Mouse (Mus musculus) midbrain, embryonic 11.5 days (tissue): ENCODE results near the gene Ech1. TPM values are rescaled to one million over a fixed set of nuclear protein-coding genes. Genes with fewer than 3 reads are reported as not detected.
A peak's percentile ranks its signal among the peaks of the same experiment; 100 is the strongest.

ENCODE experiments used
- ATAC-seq: fragments of 200-750 bp; cut with Nextera tagmentation; 2 replicates; pipeline ENCODE4 v1.8.0; 2017; ENCODE audit warnings: moderate TSS enrichment, moderate library complexity; ENCODE audit not compliant: low FRiP score
- DNase-seq: peaks from one replicate; pipeline ENCODE4 v3.0.0; 2015; ENCODE audit warnings: low spot score; ENCODE audit errors: missing footprints
- H3K27ac ChIP-seq: fragments of 300-500 bp; sonication (generic); 2 replicates; pipeline ENCODE4 v1.5.1; 2014; ENCODE audit warnings: low read depth, low read length
- H3K27me3 ChIP-seq: fragments of 300-500 bp; sonication (generic); 2 replicates; pipeline ENCODE4 v1.6.1; 2014; ENCODE audit warnings: mild to moderate bottlenecking, low read length, moderate library complexity, mixed read lengths; ENCODE audit not compliant: control insufficient read depth, insufficient read depth
- H3K36me3 ChIP-seq: fragments of 300-500 bp; sonication (generic); 2 replicates; pipeline ENCODE4 v1.6.1; 2014; ENCODE audit warnings: mild to moderate bottlenecking, low read length, moderate library complexity, mixed read lengths; ENCODE audit not compliant: control insufficient read depth, insufficient read depth
- H3K4me1 ChIP-seq: fragments of 300-500 bp; sonication (generic); 2 replicates; pipeline ENCODE4 v1.6.1; 2014; ENCODE audit warnings: low read length; ENCODE audit not compliant: control insufficient read depth, insufficient read depth
- H3K4me2 ChIP-seq: fragments of 300-500 bp; sonication (generic); 2 replicates; pipeline ENCODE4 v1.6.1; 2014; ENCODE audit warnings: mild to moderate bottlenecking, moderate library complexity
- H3K4me3 ChIP-seq: fragments of 300-500 bp; sonication (generic); 2 replicates; pipeline ENCODE4 v1.5.1; 2014; ENCODE audit warnings: low read depth, low read length
- H3K9ac ChIP-seq: fragments of 300-500 bp; sonication (generic); 2 replicates; pipeline ENCODE4 v1.6.1; 2014; ENCODE audit warnings: low read length
- H3K9me3 ChIP-seq: fragments of 300-500 bp; sonication (generic); 2 replicates; pipeline ENCODE4 v1.6.1; 2016; ENCODE audit warnings: low read length; ENCODE audit not compliant: control insufficient read depth
- WGBS: fragments of 180-500 bp; shearing (Covaris S2); extraction: QIAGEN DNeasy Blood & Tissue Kit; methylation state at CpG from one replicate; pipeline ENCODE4 v1.1.7; 2014; 5-methylcytosine and 5-hydroxymethylcytosine counted together
- polyA plus RNA-seq: library from polyadenylated mRNA; unstranded; fragments of >200 nt; fragmentation: Nextera tagmentation; extraction: Ambion mirVana; gene quantifications from 2 replicates; pipeline ENCODE4 v1.2.1, GENCODE M21; 2014

The Ech1 gene
- polyA plus RNA-seq, 1 experiment from 2014 or later = 80.5 TPM

DNA sequence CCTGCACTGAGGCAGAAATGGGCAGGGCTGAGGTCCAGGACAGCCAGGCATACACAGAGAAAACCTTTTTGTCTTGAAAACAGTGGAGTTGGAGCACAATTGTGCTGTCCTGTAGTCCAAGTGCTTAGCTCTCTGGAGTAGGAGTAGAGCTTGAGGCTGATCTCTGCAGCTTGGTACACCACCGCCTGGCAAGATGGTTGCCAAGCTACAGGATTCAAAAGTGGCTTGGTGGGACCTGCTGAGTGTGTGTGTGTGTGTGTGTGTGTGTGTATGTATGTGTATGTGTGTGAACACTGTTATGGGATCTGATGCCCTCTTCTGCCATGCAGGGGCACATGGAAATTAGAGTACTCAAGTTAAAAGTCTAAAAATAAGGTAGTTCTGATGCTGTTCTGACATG, 2.5 kb upstream of the Ech1 start:
- Histone ChIP-seq H3K9me3 (no peaks in the 10 kb centered on the region), H3K4me2 (no peak overlapping the region), H3K9ac (no peak overlapping the region), H3K27me3 (no peaks in the 10 kb centered on the region), H3K36me3 (peaks cover 39% of the 10 kb centered on the region), H3K4me3 (no peak overlapping the region), H3K4me1 (peaks cover 35% of the 10 kb centered on the region), H3K27ac (no peak overlapping the region)
- DNase-seq (peak; percentile 83), ATAC-seq (no peak)
- 65% methylated on average over 1 of the region's 1 CpGs for WGBS

DNA sequence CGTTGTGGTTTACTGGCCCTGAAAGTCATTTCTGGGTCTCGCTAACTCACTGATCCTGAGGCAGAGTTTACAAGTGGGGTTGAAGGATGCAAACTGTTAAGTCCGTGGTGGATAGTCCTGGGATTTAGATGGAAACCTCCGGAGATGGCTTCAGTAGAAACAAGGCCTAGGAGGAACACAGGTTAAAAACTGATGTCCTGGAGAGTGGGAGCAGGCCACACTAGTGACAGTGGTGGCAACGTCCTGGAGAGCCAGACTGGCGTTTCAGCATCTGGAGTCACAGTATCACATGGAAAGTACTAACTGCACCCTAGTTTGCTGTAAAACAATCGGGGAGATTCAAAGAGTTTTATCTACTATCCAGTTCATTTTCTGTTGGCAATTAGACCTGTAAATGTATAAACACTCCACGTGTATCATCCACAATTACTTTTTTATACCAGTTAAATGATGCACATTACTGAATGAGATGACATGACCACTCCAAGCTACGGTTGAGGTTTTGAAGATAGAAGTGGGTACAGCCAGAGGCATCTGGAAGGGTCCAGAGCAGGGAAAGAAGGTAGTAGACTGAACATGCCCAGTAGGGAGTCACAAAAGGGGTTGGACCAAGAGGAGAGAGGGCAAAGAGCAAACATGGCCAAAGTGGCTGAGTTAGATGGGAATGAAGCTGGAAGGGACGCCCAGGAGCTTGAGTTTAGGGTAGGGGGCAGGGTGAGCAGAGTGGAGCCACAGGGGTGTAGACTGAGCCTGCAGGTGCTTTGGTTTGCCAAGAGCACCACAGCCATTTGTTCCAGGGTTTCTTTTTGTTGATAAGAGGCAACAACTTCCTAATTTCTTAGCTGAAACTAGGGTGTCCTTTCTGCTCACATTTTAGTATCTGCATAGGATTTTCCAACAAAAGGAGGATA, 1.8 kb upstream of the Ech1 start:
- Histone ChIP-seq H3K9me3 (no peaks in the 10 kb centered on the region), H3K9ac (no peak overlapping the region), H3K27ac (no peak overlapping the region; the same call in 1 of the 2 replicates), H3K4me1 (peaks cover 30% of the 10 kb centered on the region), H3K36me3 (peaks cover 33% of the 10 kb centered on the region), H3K27me3 (no peaks in the 10 kb centered on the region), H3K4me2 (no peak overlapping the region), H3K4me3 (no peak overlapping the region)
- no peak for ATAC-seq
- WGBS = 59% methylated on average over 10 of the region's 10 CpGs
- peak; percentile 88 for DNase-seq

DNA sequence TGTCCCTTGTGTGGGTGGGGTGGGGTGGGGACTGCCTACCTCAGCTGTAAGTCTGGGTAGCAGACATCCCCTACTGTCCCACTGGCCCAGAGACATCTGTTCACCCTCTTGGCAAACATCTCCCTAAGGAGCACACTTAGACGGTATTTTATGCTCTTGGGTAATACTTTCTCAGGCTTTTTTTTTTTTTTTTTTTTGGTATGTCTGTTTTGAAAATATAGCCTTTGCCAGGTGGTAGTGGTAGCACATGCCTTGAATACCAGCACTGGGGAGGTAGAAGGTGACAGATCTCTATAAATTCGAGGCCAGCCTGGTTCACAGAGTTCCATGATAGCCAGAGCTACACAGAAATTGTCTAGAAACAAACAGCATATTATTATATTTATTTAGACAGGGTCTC, 1.1 kb upstream of the Ech1 start:
- H3K36me3 ChIP-seq = peaks cover 29% of the 10 kb centered on the region
- no peak overlapping the region for H3K27ac ChIP-seq
- ATAC-seq (no peak), DNase-seq (no peak)
- no peak overlapping the region for H3K4me2 ChIP-seq
- H3K9me3 ChIP-seq = no peaks in the 10 kb centered on the region
- WGBS = 72% methylated on average over 2 of the region's 2 CpGs
- H3K4me3 ChIP-seq = no peak overlapping the region
- H3K27me3 ChIP-seq = no peaks in the 10 kb centered on the region
- no peak overlapping the region for H3K9ac ChIP-seq
- H3K4me1 ChIP-seq = peaks cover 26% of the 10 kb centered on the region

GRCm38 (mm10) chr7:28825686-28826401, 827 bp downstream of the Ech1 start:
- Histone ChIP-seq H3K4me2 (peak overlapping the region; percentile 54), H3K27ac (no peak overlapping the region), H3K27me3 (no peaks in the 10 kb centered on the region), H3K9ac (peak overlapping the region; percentile 70), H3K4me3 (peak overlapping the region; percentile 46), H3K4me1 (peaks cover 11% of the 10 kb centered on the region), H3K36me3 (peaks cover 19% of the 10 kb centered on the region), H3K9me3 (no peaks in the 10 kb centered on the region)
- peak; percentile 86 for DNase-seq
- WGBS = 66% methylated on average over 11 of the region's 11 CpGs
- no peak for ATAC-seq

DNA sequence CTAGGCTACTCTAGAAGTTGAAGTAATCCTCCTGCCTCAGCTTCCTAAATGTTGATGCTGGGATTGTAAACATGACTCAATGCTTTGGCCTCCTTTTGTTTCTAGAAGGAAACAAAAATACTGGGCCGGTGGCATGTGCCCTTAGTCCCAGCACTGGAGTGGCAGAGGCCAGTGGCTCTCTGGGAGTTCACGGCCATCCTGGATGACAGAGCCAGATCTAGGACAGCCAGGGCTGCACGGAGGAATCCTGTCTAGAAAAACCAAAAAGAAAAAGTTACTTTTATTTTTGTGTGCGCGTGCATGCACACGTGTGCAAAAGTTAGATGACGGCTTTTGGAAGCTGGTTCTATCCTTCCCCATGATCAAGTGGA, 1.4 kb downstream of the Ech1 start:
- WGBS = 93% methylated on average over 7 of the region's 7 CpGs
- no peak for ATAC-seq
- no peak overlapping the region for H3K9ac ChIP-seq

DNA sequence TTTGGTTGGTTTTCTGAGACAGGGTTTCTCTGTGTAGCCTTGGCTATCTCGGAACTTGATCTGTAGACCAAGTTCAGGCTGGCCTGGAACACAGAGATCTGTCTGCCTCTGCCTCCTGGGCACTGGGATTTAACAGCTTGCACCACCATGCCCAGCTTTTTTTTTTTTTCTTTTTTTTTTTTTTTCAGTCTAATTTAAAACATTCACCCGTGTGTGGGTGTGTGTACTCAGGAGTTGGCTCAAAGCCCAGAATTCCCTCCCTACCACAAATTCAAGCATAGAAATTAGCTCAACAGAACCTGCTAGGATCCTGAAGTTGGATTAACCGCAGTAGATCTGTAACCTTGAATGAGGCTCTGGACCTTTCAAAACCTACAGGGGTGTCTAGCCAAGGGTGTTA, 2.3 kb downstream of the Ech1 start:
- Histone ChIP-seq H3K4me1 (peaks cover 7% of the 10 kb centered on the region; the same call in 1 of the 2 replicates), H3K36me3 (peaks cover 8% of the 10 kb centered on the region), H3K4me3 (no peak overlapping the region), H3K9ac (no peak overlapping the region), H3K4me2 (no peak overlapping the region), H3K9me3 (no peaks in the 10 kb centered on the region), H3K27me3 (no peaks in the 10 kb centered on the region), H3K27ac (no peak overlapping the region)
- ATAC-seq (no peak), DNase-seq (no peak)
- 81% methylated on average over 3 of the region's 3 CpGs for WGBS

More for the DNA sequence above, 1.4 kb downstream of the Ech1 start:
- peaks cover 13% of the 10 kb centered on the region for H3K36me3 ChIP-seq
- no peak for DNase-seq
- H3K27me3 ChIP-seq = no peaks in the 10 kb centered on the region
- no peak overlapping the region for H3K27ac ChIP-seq
- H3K4me2 ChIP-seq = no peak overlapping the region
- H3K4me1 ChIP-seq = peaks cover 8% of the 10 kb centered on the region
- no peak overlapping the region for H3K4me3 ChIP-seq
- H3K9me3 ChIP-seq = no peaks in the 10 kb centered on the region

- H3K4me1 ChIP-seq = 0 out of 2 replicates have a peak, but pooled peaks cover 4% of the 10 kb centered on the region
- ATAC-seq = no peak
- H3K9me3 ChIP-seq = no peaks in the 10 kb centered on the region
- peaks cover 5% of the 10 kb centered on the region; the same call in 1 of the 2 replicates for H3K36me3 ChIP-seq
- no peaks in the 10 kb centered on the region for H3K27me3 ChIP-seq
- no peak overlapping the region for H3K4me3 ChIP-seq
- WGBS = 90% methylated on average over 8 of the region's 8 CpGs
- H3K9ac ChIP-seq = no peak overlapping the region
- no peak for DNase-seq
- no peak overlapping the region for H3K27ac ChIP-seq
- H3K4me2 ChIP-seq = no peak overlapping the region
Observed at GRCm38 (mm10) chr7:28829821-28830220, 4.8 kb downstream of the Ech1 start.

DNA sequence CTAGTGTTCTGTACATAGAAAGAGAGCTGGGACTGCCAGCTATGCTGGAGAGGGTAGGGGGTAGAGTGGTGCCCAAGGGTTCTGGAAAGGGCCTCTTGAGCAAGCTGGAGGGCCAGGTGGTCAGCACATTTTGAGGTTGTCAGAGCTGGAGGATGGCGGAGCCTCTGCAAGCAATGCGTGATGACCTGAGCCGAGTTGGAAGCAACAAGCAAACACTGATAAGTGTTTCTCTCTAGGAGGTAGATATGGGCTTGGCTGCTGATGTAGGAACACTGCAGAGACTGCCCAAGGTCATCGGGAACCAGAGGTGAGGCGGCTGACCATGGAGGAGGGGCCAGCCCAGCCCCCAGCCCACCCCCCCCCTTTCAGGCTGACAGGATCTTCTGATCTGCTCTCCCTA, 6.0 kb downstream of the Ech1 start:
- 91% methylated on average over 5 of the region's 5 CpGs for WGBS
- no peak for ATAC-seq

More for the DNA sequence above, 6.0 kb downstream of the Ech1 start:
- Histone ChIP-seq H3K4me3 (no peak overlapping the region), H3K27me3 (no peaks in the 10 kb centered on the region), H3K27ac (no peak overlapping the region), H3K4me1 (0 out of 2 replicates have a peak, but pooled peaks cover 2% of the 10 kb centered on the region), H3K4me2 (no peak overlapping the region), H3K9ac (no peak overlapping the region), H3K36me3 (peaks cover 5% of the 10 kb centered on the region; the same call in 1 of the 2 replicates), H3K9me3 (no peaks in the 10 kb centered on the region)
- DNase-seq = no peak
